Mouse (Mus musculus): ENCODE results near the gene Olfr301.

Olfr301 gene

GRCm38 (mm10) chr7:86403546-86403945 lies at the start of gene Olfr301:
Olfr301 (plus strand) TSS chr7:86403846.
- in situ Hi-C loops (cut with MseI, MboI) = no loop called here

GRCm38 (mm10) chr7:86366828-86367227 lies 36.8 kb upstream of the Olfr301 start, which contains the start of gene Olfr305:
Olfr305 (minus strand) TSS chr7:86366928.
- in situ Hi-C loops (cut with MseI, MboI) = no loop called here

DNA sequence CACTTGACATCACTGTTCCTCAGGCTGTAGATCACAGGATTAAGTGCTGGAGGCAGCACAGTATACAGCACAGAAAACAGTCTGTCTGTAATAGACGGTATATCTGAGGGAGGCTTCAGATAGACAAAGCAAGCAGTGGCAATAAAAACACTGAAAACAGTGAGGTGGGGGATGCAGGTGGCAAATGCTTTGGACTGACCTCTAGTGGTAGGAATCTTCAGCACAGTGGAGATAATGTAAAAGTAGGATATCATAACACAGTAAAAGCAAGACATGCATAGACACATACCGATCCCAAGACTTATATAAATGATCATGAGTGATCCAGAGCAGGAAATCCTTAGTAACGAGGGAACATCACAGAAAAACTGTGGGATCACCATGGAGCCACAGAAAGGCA lies 17.9 kb upstream of the Olfr301 start:
- in situ Hi-C loops (cut with MseI, MboI) = no loop called here

DNA sequence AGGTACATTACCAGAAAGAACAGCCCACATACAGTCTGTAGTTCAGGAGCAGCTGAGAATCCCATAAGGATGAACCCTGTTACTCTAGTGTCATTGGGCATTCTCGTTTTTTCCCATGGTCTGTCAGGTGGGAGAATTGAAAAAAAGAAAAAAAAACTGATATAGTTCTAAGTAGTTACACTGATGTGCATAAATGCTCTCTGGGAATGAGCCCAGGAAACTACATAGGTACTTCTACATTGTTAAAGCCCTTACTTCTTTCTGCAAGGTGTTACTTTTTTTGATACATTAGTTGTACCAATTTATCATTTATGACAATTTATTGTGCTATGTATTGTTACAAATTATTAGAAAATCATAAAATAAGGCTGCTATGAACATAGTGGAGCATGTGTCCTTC lies 17.1 kb upstream of the Olfr301 start, which contains the start of gene Olfr304:
TSS of gene Olfr304 (minus strand) at position 101 of the 400 bp plus-strand sequence.
- in situ Hi-C loops (cut with MseI, MboI) = no loop called here

DNA sequence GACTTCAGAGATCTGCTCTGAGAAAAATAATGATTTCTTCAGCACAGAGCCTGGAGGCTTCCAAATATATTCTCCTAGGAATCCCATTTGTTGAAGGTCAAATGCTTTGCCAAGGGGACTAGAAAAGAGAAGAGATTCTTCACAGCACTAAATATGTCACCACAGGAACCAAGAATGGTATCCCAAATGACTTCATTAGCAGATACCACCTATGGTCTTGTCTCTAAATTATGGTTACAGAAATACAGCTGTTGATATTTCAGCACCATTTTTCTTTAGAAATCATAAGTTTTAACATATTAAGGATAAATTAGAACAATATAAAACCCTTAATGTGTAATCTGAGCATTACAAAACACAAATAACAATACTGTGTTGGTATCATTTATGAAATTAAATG lies 6.0 kb upstream of the Olfr301 start, which contains the start of gene Olfr303:
TSS of gene Olfr303 (minus strand) at position 101 of the 400 bp plus-strand sequence.
- in situ Hi-C loops (cut with MseI, MboI) = no loop called here

DNA sequence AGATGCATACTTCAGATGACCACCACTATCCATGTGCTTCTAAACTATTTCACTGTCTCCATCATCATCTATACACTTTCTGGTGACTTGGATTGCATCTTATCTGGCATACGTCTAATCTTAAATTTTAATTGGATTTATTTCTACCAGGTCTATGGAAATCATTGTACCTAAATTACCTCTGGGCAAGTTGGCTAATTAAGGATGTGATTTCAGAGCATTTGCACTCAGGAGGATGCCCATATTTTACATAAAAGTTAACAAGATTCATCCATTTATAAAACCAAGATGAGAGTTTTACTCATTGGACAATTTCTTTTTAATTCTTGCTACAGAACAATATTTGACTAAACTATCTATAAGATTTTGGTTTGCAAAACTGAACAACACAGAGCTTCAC lies 56.0 kb downstream of the Olfr301 start, which contains the start of gene Olfr299:
TSS of gene Olfr299 (plus strand) at position 301 of the 400 bp plus-strand sequence.
- in situ Hi-C loops (cut with MseI, MboI) = no loop called here
